Mouse (Mus musculus): ENCODE measurements at regions not wholly inside any gene's neighbourhood (a gene's known extent, or its start where the extent isn't known, plus 50 kb on each side); places are given as distances from the start of the nearest gene placed in this dataset.
A peak's percentile ranks its signal among the peaks of the same experiment; 100 is the strongest.
"Not testable (repeated sequence)": the region's sequence is repeated elsewhere in the genome, so short reads cannot be mapped to it uniquely, and the experiment has no call there.

GRCm38 (mm10) chr17:94866630-94867029 lies 116.8 kb upstream of the Mettl4 start:
- no peak for DNase-seq (ENCODE audit: low spot score)

- DNase-seq (ENCODE audit: low spot score): peak; percentile 63
Measured at GRCm38 (mm10) chr17:94864531-94865318, 114.9 kb upstream of the Mettl4 start.

GRCm38 (mm10) chr17:94854698-94855097 lies 104.9 kb upstream of the Mettl4 start:
- DNase-seq (ENCODE audit: low spot score): not testable (repeated sequence)

GRCm38 (mm10) chr17:94834446-94835117 lies 84.8 kb upstream of the Mettl4 start:
- DNase-seq (ENCODE audit: low spot score): peak; percentile 77

GRCm38 (mm10) chr17:94834067-94834445 lies 84.2 kb upstream of the Mettl4 start:
- DNase-seq (ENCODE audit: low spot score): not testable (repeated sequence)

- DNase-seq (ENCODE audit: low spot score): not testable (repeated sequence)
Measured at GRCm38 (mm10) chr17:94826415-94826814, 76.6 kb upstream of the Mettl4 start.

- DNase-seq (ENCODE audit: low spot score): no peak
Measured at GRCm38 (mm10) chr17:94808758-94809157, 58.9 kb upstream of the Mettl4 start.
